Mouse (Mus musculus): ENCODE measurements around the gene Cela3a. TPM values are rescaled to one million over a fixed set of nuclear protein-coding genes. Genes with fewer than 3 reads are reported as not detected.
"Not testable (repeated sequence)": the region's sequence is repeated elsewhere in the genome, so short reads cannot be mapped to it uniquely, and the experiment has no call there.

Cela3a gene
- polyA plus RNA-seq, 1 experiment from 2014 or later = not detected

GRCm38 (mm10) chr4:137448641-137449040 is 39.0 kb upstream of the Cela3a start:
- ATAC-seq = no peak

GRCm38 (mm10) chr4:137448197-137448596 is 38.6 kb upstream of the Cela3a start:
- H3K4me1 ChIP-seq (ENCODE audit: control insufficient read depth, insufficient read depth, low read depth, low read length) = peaks cover 3% of the 10 kb centered on the region
- H3K9me3 ChIP-seq (ENCODE audit: control insufficient read depth, low read length) = no peaks in the 10 kb centered on the region
- H3K36me3 ChIP-seq (ENCODE audit: control insufficient read depth, insufficient read depth, low read length) = no peaks in the 10 kb centered on the region
- 20% methylated on average over 6 of the region's 6 CpGs for WGBS
- no peak overlapping the region for H3K27ac ChIP-seq (ENCODE audit: low read depth, low read length)
- H3K9ac ChIP-seq (ENCODE audit: low read depth, low read length) = no peak overlapping the region
- no peak overlapping the region for H3K4me3 ChIP-seq (ENCODE audit: low read length)
- H3K4me2 ChIP-seq (ENCODE audit: low read length) = no peak overlapping the region
- ATAC-seq = no peak
- H3K27me3 ChIP-seq (replicated peaks; ENCODE audit: control insufficient read depth, insufficient read depth, low read length) = no peaks in the 10 kb centered on the region

More at GRCm38 (mm10) chr4:137448641-137449040, 39.0 kb upstream of the Cela3a start:
- Histone ChIP-seq H3K36me3 (ENCODE audit: control insufficient read depth, insufficient read depth, low read length) (no peaks in the 10 kb centered on the region), H3K4me2 (ENCODE audit: low read length) (no peak overlapping the region), H3K27me3 (replicated peaks; ENCODE audit: control insufficient read depth, insufficient read depth, low read length) (no peaks in the 10 kb centered on the region), H3K9me3 (ENCODE audit: control insufficient read depth, low read length) (no peaks in the 10 kb centered on the region), H3K4me1 (ENCODE audit: control insufficient read depth, insufficient read depth, low read depth, low read length) (peaks cover 3% of the 10 kb centered on the region), H3K27ac (ENCODE audit: low read depth, low read length) (no peak overlapping the region), H3K4me3 (ENCODE audit: low read length) (no peak overlapping the region), H3K9ac (ENCODE audit: low read depth, low read length) (no peak overlapping the region)
- 36% methylated on average over 2 of the region's 2 CpGs for WGBS

- Histone ChIP-seq H3K4me3 (ENCODE audit: low read length) (no peak overlapping the region), H3K9me3 (ENCODE audit: control insufficient read depth, low read length) (no peaks in the 10 kb centered on the region), H3K36me3 (ENCODE audit: control insufficient read depth, insufficient read depth, low read length) (no peaks in the 10 kb centered on the region), H3K9ac (ENCODE audit: low read depth, low read length) (no peak overlapping the region), H3K4me1 (ENCODE audit: control insufficient read depth, insufficient read depth, low read depth, low read length) (peaks cover 3% of the 10 kb centered on the region), H3K27me3 (replicated peaks; ENCODE audit: control insufficient read depth, insufficient read depth, low read length) (no peaks in the 10 kb centered on the region), H3K27ac (ENCODE audit: low read depth, low read length) (no peak overlapping the region), H3K4me2 (ENCODE audit: low read length) (no peak overlapping the region)
- 70% methylated on average over 7 of the region's 7 CpGs for WGBS
- no peak for ATAC-seq
Measured at GRCm38 (mm10) chr4:137447363-137448196, 38.0 kb upstream of the Cela3a start.

GRCm38 (mm10) chr4:137445881-137446280 is 36.3 kb upstream of the Cela3a start:
- ATAC-seq = no peak
- Histone ChIP-seq H3K4me3 (ENCODE audit: low read length) (no peak overlapping the region), H3K4me1 (ENCODE audit: control insufficient read depth, insufficient read depth, low read depth, low read length) (peaks cover 3% of the 10 kb centered on the region), H3K27me3 (replicated peaks; ENCODE audit: control insufficient read depth, insufficient read depth, low read length) (no peaks in the 10 kb centered on the region), H3K9ac (ENCODE audit: low read depth, low read length) (no peak overlapping the region), H3K36me3 (ENCODE audit: control insufficient read depth, insufficient read depth, low read length) (no peaks in the 10 kb centered on the region), H3K9me3 (ENCODE audit: control insufficient read depth, low read length) (no peaks in the 10 kb centered on the region), H3K4me2 (ENCODE audit: low read length) (no peak overlapping the region), H3K27ac (ENCODE audit: low read depth, low read length) (no peak overlapping the region)
- 94% methylated on average over 4 of the region's 4 CpGs for WGBS

GRCm38 (mm10) chr4:137443625-137444024 is 34.0 kb upstream of the Cela3a start:
- ATAC-seq = no peak
- peak overlapping the region; percentile 47 for H3K4me2 ChIP-seq (ENCODE audit: low read length)
- WGBS = 25% methylated on average over 5 of the region's 5 CpGs
- H3K9me3 ChIP-seq (ENCODE audit: control insufficient read depth, low read length) = no peaks in the 10 kb centered on the region
- no peaks in the 10 kb centered on the region for H3K27me3 ChIP-seq (replicated peaks; ENCODE audit: control insufficient read depth, insufficient read depth, low read length)
- peaks cover 3% of the 10 kb centered on the region for H3K4me1 ChIP-seq (ENCODE audit: control insufficient read depth, insufficient read depth, low read depth, low read length)
- H3K36me3 ChIP-seq (ENCODE audit: control insufficient read depth, insufficient read depth, low read length) = no peaks in the 10 kb centered on the region
- H3K27ac ChIP-seq (ENCODE audit: low read depth, low read length) = no peak overlapping the region
- peak overlapping the region; percentile 9; the same call in 1 of the 2 replicates for H3K9ac ChIP-seq (ENCODE audit: low read depth, low read length)
- H3K4me3 ChIP-seq (ENCODE audit: low read length) = no peak overlapping the region

GRCm38 (mm10) chr4:137441332-137441731 is 31.7 kb upstream of the Cela3a start:
- H3K9me3 ChIP-seq (ENCODE audit: control insufficient read depth, low read length) = no peaks in the 10 kb centered on the region
- H3K4me3 ChIP-seq (ENCODE audit: low read length) = no peak overlapping the region
- no peak overlapping the region for H3K4me2 ChIP-seq (ENCODE audit: low read length)
- no peaks in the 10 kb centered on the region for H3K36me3 ChIP-seq (ENCODE audit: control insufficient read depth, insufficient read depth, low read length)
- H3K9ac ChIP-seq (ENCODE audit: low read depth, low read length) = no peak overlapping the region
- H3K4me1 ChIP-seq (ENCODE audit: control insufficient read depth, insufficient read depth, low read depth, low read length) = no peaks in the 10 kb centered on the region
- H3K27me3 ChIP-seq (replicated peaks; ENCODE audit: control insufficient read depth, insufficient read depth, low read length) = no peaks in the 10 kb centered on the region
- WGBS = 88% methylated on average over 4 of the region's 4 CpGs
- no peak for ATAC-seq
- no peak overlapping the region for H3K27ac ChIP-seq (ENCODE audit: low read depth, low read length)

- Histone ChIP-seq H3K4me3 (ENCODE audit: low read length) (no peak overlapping the region), H3K4me2 (ENCODE audit: low read length) (no peak overlapping the region), H3K27me3 (replicated peaks; ENCODE audit: control insufficient read depth, insufficient read depth, low read length) (no peaks in the 10 kb centered on the region), H3K27ac (ENCODE audit: low read depth, low read length) (no peak overlapping the region), H3K36me3 (ENCODE audit: control insufficient read depth, insufficient read depth, low read length) (no peaks in the 10 kb centered on the region), H3K4me1 (ENCODE audit: control insufficient read depth, insufficient read depth, low read depth, low read length) (no peaks in the 10 kb centered on the region), H3K9me3 (ENCODE audit: control insufficient read depth, low read length) (no peaks in the 10 kb centered on the region), H3K9ac (ENCODE audit: low read depth, low read length) (no peak overlapping the region)
- no peak for ATAC-seq
- 88% methylated on average over 8 of the region's 8 CpGs for whole genome bisulfite sequencing
Measured at GRCm38 (mm10) chr4:137438842-137439241, 29.3 kb upstream of the Cela3a start.

GRCm38 (mm10) chr4:137436979-137437669 is 27.5 kb upstream of the Cela3a start:
- H3K4me2 ChIP-seq (ENCODE audit: low read length) = no peak overlapping the region
- 83% methylated on average over 8 of the region's 8 CpGs for WGBS
- no peaks in the 10 kb centered on the region for H3K4me1 ChIP-seq (ENCODE audit: control insufficient read depth, insufficient read depth, low read depth, low read length)
- H3K9ac ChIP-seq (ENCODE audit: low read depth, low read length) = no peak overlapping the region
- no peak for ATAC-seq
- no peak overlapping the region for H3K4me3 ChIP-seq (ENCODE audit: low read length)
- no peaks in the 10 kb centered on the region for H3K9me3 ChIP-seq (ENCODE audit: control insufficient read depth, low read length)
- no peaks in the 10 kb centered on the region for H3K27me3 ChIP-seq (replicated peaks; ENCODE audit: control insufficient read depth, insufficient read depth, low read length)
- no peaks in the 10 kb centered on the region for H3K36me3 ChIP-seq (ENCODE audit: control insufficient read depth, insufficient read depth, low read length)
- H3K27ac ChIP-seq (ENCODE audit: low read depth, low read length) = no peak overlapping the region

- WGBS = 71% methylated on average over 10 of the region's 10 CpGs
- H3K9me3 ChIP-seq (ENCODE audit: control insufficient read depth, low read length); H3K4me2 ChIP-seq (ENCODE audit: low read length); H3K9ac ChIP-seq (ENCODE audit: low read depth, low read length); H3K36me3 ChIP-seq (ENCODE audit: control insufficient read depth, insufficient read depth, low read length); H3K27me3 ChIP-seq (replicated peaks; ENCODE audit: control insufficient read depth, insufficient read depth, low read length); H3K4me1 ChIP-seq (ENCODE audit: control insufficient read depth, insufficient read depth, low read depth, low read length); H3K4me3 ChIP-seq (ENCODE audit: low read length); ATAC-seq; H3K27ac ChIP-seq (ENCODE audit: low read depth, low read length): not testable (repeated sequence)
Measured at GRCm38 (mm10) chr4:137432700-137433550, 23.3 kb upstream of the Cela3a start.

Data from hindbrain, embryonic 16.5 days (tissue).